Mouse (Mus musculus): ENCODE data around the gene Ephb2. TPM values are rescaled to one million over a fixed set of nuclear protein-coding genes. Genes with fewer than 3 reads are reported as not detected.

The Ephb2 gene
- total and polyA plus RNA-seq, 2 experiments from 2014 or later, result 15.6 to 202 TPM

DNA sequence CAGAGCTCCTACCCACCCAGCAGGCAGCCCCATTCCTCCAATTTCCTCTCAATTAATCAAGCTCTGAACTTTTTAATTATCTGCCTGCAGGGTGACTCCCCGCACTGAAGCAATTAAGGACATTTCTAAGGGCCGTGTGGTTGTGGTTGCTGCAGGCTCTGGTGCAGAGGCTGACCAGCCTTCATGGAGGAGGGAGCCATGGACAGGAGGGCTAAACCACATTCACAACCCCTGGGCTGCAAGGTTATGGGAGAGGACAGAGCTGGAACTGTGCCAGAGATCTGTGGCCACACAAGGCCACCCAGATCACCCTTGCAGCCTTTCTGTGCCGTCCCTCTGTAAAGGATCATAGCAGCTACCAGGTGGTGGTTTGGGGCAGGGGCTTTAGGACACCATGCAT, 131.2 kb downstream of the Ephb2 start:
- no peaks in the 10 kb centered on the region for H3K9me3 ChIP-seq (ENCODE audit: low read length)
- DNase-seq (ENCODE audit: low spot score) (no peak), ATAC-seq (ENCODE audit: low FRiP score) (no peak)
- WGBS, result 46% methylated on average over 3 of the region's 3 CpGs
- no peak for TF ChIP-seq CTCF (IDR thresholded peaks at IDR 0.05)
- no peak overlapping the region for H3K4me2 ChIP-seq (ENCODE audit: low read depth, low read length, poor library complexity, severe bottlenecking)
- no peaks in the 10 kb centered on the region for H3K36me3 ChIP-seq (ENCODE audit: insufficient read depth, low read length)
- H3K27ac ChIP-seq (ENCODE audit: low read depth, low read length), result no peak overlapping the region
- H3K9ac ChIP-seq (replicated peaks; ENCODE audit: low read length, poor library complexity, severe bottlenecking), result no peak overlapping the region
- H3K27me3 ChIP-seq (ENCODE audit: insufficient read depth, low read length), result no peaks in the 10 kb centered on the region
- H3K4me3 ChIP-seq (ENCODE audit: low read depth, low read length), result no peak overlapping the region
- no peaks in the 10 kb centered on the region; the same call in 1 of the 2 replicates for H3K4me1 ChIP-seq (ENCODE audit: insufficient read depth, low read length)

DNA sequence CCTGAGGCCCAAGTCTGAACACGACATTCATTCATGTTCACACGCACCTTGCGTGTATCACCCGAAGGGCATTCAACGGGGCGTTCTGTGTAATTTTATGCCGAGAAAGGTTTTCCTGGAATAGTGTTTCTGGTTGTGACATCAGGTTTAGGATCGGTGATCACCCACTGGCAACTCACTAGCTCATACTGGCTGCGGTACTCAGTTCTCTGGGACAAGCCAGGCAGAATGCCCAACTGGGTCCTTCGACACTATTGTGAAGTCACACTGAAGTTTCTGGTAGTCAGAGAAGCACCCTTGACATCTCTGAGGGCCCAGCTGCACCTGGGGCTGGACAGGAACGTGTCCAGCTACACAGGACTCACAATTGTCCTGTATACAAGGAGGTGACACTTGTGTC, 132.4 kb downstream of the Ephb2 start:
- Histone ChIP-seq H3K36me3 (ENCODE audit: insufficient read depth, low read length) (no peaks in the 10 kb centered on the region), H3K27me3 (ENCODE audit: insufficient read depth, low read length) (no peaks in the 10 kb centered on the region), H3K9ac (replicated peaks; ENCODE audit: low read length, poor library complexity, severe bottlenecking) (no peak overlapping the region), H3K4me3 (ENCODE audit: low read depth, low read length) (no peak overlapping the region), H3K4me1 (ENCODE audit: insufficient read depth, low read length) (no peaks in the 10 kb centered on the region; the same call in 1 of the 2 replicates), H3K27ac (ENCODE audit: low read depth, low read length) (no peak overlapping the region), H3K4me2 (ENCODE audit: low read depth, low read length, poor library complexity, severe bottlenecking) (no peak overlapping the region), H3K9me3 (ENCODE audit: low read length) (no peaks in the 10 kb centered on the region)
- TF ChIP-seq CTCF (IDR thresholded peaks at IDR 0.05), result no peak
- 90% methylated on average over 11 of the region's 11 CpGs for WGBS
- ATAC-seq (ENCODE audit: low FRiP score), result no peak
- DNase-seq (ENCODE audit: low spot score), result no peak

GRCm38 (mm10) chr4:136702456-136702855, 133.3 kb downstream of the Ephb2 start:
- no peaks in the 10 kb centered on the region; the same call in 1 of the 2 replicates for H3K4me1 ChIP-seq (ENCODE audit: insufficient read depth, low read length)
- no peak overlapping the region for H3K27ac ChIP-seq (ENCODE audit: low read depth, low read length)
- no peaks in the 10 kb centered on the region for H3K9me3 ChIP-seq (ENCODE audit: low read length)
- H3K36me3 ChIP-seq (ENCODE audit: insufficient read depth, low read length), result no peaks in the 10 kb centered on the region
- no peak for ATAC-seq (ENCODE audit: low FRiP score)
- no peak overlapping the region for H3K9ac ChIP-seq (replicated peaks; ENCODE audit: low read length, poor library complexity, severe bottlenecking)
- 48% methylated on average over 8 of the region's 8 CpGs for WGBS
- H3K4me3 ChIP-seq (ENCODE audit: low read depth, low read length), result no peak overlapping the region
- no peaks in the 10 kb centered on the region for H3K27me3 ChIP-seq (ENCODE audit: insufficient read depth, low read length)
- H3K4me2 ChIP-seq (ENCODE audit: low read depth, low read length, poor library complexity, severe bottlenecking), result no peak overlapping the region
- no peak for TF ChIP-seq CTCF (IDR thresholded peaks at IDR 0.05)
- DNase-seq (ENCODE audit: low spot score), result peak; percentile 80

GRCm38 (mm10) chr4:136701236-136701635, 134.6 kb downstream of the Ephb2 start:
- Histone ChIP-seq H3K27me3 (ENCODE audit: insufficient read depth, low read length) (no peaks in the 10 kb centered on the region), H3K9me3 (ENCODE audit: low read length) (no peaks in the 10 kb centered on the region), H3K9ac (replicated peaks; ENCODE audit: low read length, poor library complexity, severe bottlenecking) (no peak overlapping the region), H3K27ac (ENCODE audit: low read depth, low read length) (no peak overlapping the region), H3K4me3 (ENCODE audit: low read depth, low read length) (no peak overlapping the region), H3K36me3 (ENCODE audit: insufficient read depth, low read length) (no peaks in the 10 kb centered on the region), H3K4me2 (ENCODE audit: low read depth, low read length, poor library complexity, severe bottlenecking) (no peak overlapping the region), H3K4me1 (ENCODE audit: insufficient read depth, low read length) (no peaks in the 10 kb centered on the region; the same call in 1 of the 2 replicates)
- WGBS, result 83% methylated on average over 11 of the region's 11 CpGs
- DNase-seq (ENCODE audit: low spot score), result peak; percentile 30
- no peak for TF ChIP-seq CTCF (IDR thresholded peaks at IDR 0.05)
- ATAC-seq (ENCODE audit: low FRiP score), result no peak

DNA sequence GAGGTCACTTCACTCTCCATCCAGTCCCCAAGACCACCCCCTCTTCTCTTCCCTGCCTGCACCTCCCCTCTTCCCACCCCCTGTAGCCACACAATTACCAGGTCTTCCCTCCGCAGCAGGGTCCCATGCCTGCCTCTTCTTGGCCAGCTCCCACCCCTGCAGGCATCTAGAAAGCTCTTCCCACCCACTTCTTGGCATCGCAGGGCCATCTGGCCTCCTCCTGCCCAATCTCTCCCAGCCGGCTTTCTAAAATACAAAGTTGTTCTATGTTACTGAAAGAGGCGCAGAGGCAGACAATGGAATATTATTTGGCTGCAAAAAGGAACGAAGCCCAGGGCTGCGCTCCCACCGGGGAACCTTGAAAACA, 136.7 kb downstream of the Ephb2 start:
- Histone ChIP-seq H3K27me3 (ENCODE audit: insufficient read depth, low read length) (no peaks in the 10 kb centered on the region), H3K4me3 (ENCODE audit: low read depth, low read length) (no peak overlapping the region), H3K4me2 (ENCODE audit: low read depth, low read length, poor library complexity, severe bottlenecking) (no peak overlapping the region), H3K36me3 (ENCODE audit: insufficient read depth, low read length) (peaks cover 14% of the 10 kb centered on the region), H3K9me3 (ENCODE audit: low read length) (no peaks in the 10 kb centered on the region), H3K4me1 (ENCODE audit: insufficient read depth, low read length) (no peaks in the 10 kb centered on the region; the same call in 1 of the 2 replicates), H3K27ac (ENCODE audit: low read depth, low read length) (no peak overlapping the region), H3K9ac (replicated peaks; ENCODE audit: low read length, poor library complexity, severe bottlenecking) (no peak overlapping the region)
- WGBS, result 50% methylated on average over 7 of the region's 7 CpGs
- DNase-seq (ENCODE audit: low spot score) (peak; percentile 64), ATAC-seq (ENCODE audit: low FRiP score) (no peak)
- no peak for TF ChIP-seq CTCF (IDR thresholded peaks at IDR 0.05)

GRCm38 (mm10) chr4:136698404-136699083, 137.2 kb downstream of the Ephb2 start:
- no peak overlapping the region for H3K9ac ChIP-seq (replicated peaks; ENCODE audit: low read length, poor library complexity, severe bottlenecking)
- no peak overlapping the region for H3K4me3 ChIP-seq (ENCODE audit: low read depth, low read length)
- no peak overlapping the region for H3K4me2 ChIP-seq (ENCODE audit: low read depth, low read length, poor library complexity, severe bottlenecking)
- peak; percentile 84 for DNase-seq (ENCODE audit: low spot score)
- ATAC-seq (ENCODE audit: low FRiP score), result peak; percentile 62; the same call in 1 of the 2 replicates
- H3K27me3 ChIP-seq (ENCODE audit: insufficient read depth, low read length), result no peaks in the 10 kb centered on the region
- peak; percentile 30 for TF ChIP-seq CTCF (IDR thresholded peaks at IDR 0.05)
- H3K27ac ChIP-seq (ENCODE audit: low read depth, low read length), result no peak overlapping the region
- WGBS, result 61% methylated on average over 11 of the region's 11 CpGs
- H3K4me1 ChIP-seq (ENCODE audit: insufficient read depth, low read length), result no peaks in the 10 kb centered on the region; the same call in 1 of the 2 replicates
- H3K36me3 ChIP-seq (ENCODE audit: insufficient read depth, low read length), result peaks cover 20% of the 10 kb centered on the region
- no peaks in the 10 kb centered on the region for H3K9me3 ChIP-seq (ENCODE audit: low read length)

All from midbrain, postnatal 0 days (tissue).